Mouse (Mus musculus) G1E (cell line): ENCODE results near the gene Tubg2.

Source experiments
- CTCF ChIP-seq: IDR thresholded peaks from 2 replicates; pipeline ENCODE4 v1.5.1; 2012; ENCODE audit warnings: low read depth, low read length, inconsistent platforms, mixed read lengths
- GATA1 ChIP-seq: IDR thresholded peaks from 2 replicates; pipeline ENCODE4 v1.6.1; 2012; ENCODE audit warnings: borderline replicate concordance, low read length, inconsistent platforms, mixed read lengths
- POLR2AphosphoS5 ChIP-seq: IDR thresholded peaks from 2 replicates; pipeline ENCODE4 v1.6.1; 2012; ENCODE audit warnings: low read depth, low read length, inconsistent platforms; ENCODE audit not compliant: insufficient replicate concordance
- TAL1 ChIP-seq: conservative IDR thresholded peaks from 2 replicates; pipeline ENCODE4 v1.6.1; 2012; ENCODE audit warnings: low read depth, low read length, inconsistent platforms, mixed read lengths

DNA sequence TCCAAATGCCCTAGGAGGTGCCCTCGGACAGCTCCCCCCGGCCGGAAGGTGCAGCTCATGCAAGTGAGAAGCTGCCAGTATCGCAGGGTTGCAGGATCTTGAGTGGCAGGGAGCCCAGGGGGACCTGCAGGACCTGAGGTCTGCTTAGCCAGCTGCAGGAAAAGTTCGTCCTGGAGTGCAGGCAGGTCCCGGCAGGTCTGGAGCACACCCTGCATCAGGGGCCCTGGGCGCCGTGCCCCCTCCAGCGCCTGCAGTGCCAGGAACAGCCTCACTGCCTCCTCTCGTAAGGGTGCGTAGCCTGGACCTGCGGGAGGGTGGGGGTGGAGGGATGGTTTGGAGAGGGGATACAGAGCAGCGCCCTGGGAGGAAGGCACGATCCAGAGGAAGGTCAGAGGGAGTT, 10.7 kb downstream of the Tubg2 start:
- TF ChIP-seq CTCF (no peak), POLR2AphosphoS5 (no peak), GATA1 (no peak), TAL1 (no peak)
